Mouse (Mus musculus) liver, embryonic 12.5 days (tissue): ENCODE data around the gene Zbtb49. TPM values are rescaled to one million over a fixed set of nuclear protein-coding genes. Genes with fewer than 3 reads are reported as not detected.

ENCODE experiments used
- ATAC-seq: fragments of 200-750 bp; cut with Nextera tagmentation; 2 replicates; pipeline ENCODE4 v1.8.0; 2017; ENCODE audit warnings: moderate number of reproducible peaks, mild to moderate bottlenecking, moderate library complexity
- H3K27ac ChIP-seq: fragments of 300-500 bp; sonication (generic); 2 replicates; pipeline ENCODE4 v1.5.1; 2016; ENCODE audit warnings: mild to moderate bottlenecking
- H3K27me3 ChIP-seq: fragments of 300-500 bp; sonication (generic); replicated peaks from 2 replicates; pipeline ENCODE4 v1.6.1; 2016; ENCODE audit warnings: mild to moderate bottlenecking, moderate library complexity
- H3K36me3 ChIP-seq: fragments of 300-500 bp; sonication (generic); 2 replicates; pipeline ENCODE4 v1.6.1; 2016; ENCODE audit warnings: mild to moderate bottlenecking, moderate library complexity
- H3K4me1 ChIP-seq: fragments of 300-500 bp; sonication (generic); 2 replicates; pipeline ENCODE4 v1.6.1; 2016
- H3K4me2 ChIP-seq: fragments of 300-500 bp; sonication (generic); 2 replicates; pipeline ENCODE4 v1.6.1; 2016; ENCODE audit warnings: mild to moderate bottlenecking, moderate library complexity
- H3K4me3 ChIP-seq: fragments of 300-500 bp; sonication (generic); 2 replicates; pipeline ENCODE4 v1.5.1; 2016; ENCODE audit warnings: mild to moderate bottlenecking, moderate library complexity
- H3K9ac ChIP-seq: fragments of 300-500 bp; sonication (generic); 2 replicates; pipeline ENCODE4 v1.6.1; 2016; ENCODE audit warnings: mild to moderate bottlenecking, moderate library complexity
- H3K9me3 ChIP-seq: fragments of 300-500 bp; sonication (generic); replicated peaks from 2 replicates; pipeline ENCODE4 v1.6.1; 2016; ENCODE audit warnings: mild to moderate bottlenecking, moderate library complexity
- WGBS: fragments of 180-500 bp; shearing (Covaris S2); methylation state at CpG from one replicate; pipeline ENCODE4 v1.1.7; 2016; ENCODE audit not compliant: insufficient replicate concordance; 5-methylcytosine and 5-hydroxymethylcytosine counted together
- polyA plus RNA-seq: library from polyadenylated mRNA; unstranded; fragments of >200 nt; fragmentation: Nextera tagmentation; extraction: Ambion mirVana; gene quantifications from 2 replicates; pipeline ENCODE4 v1.2.1, GENCODE M21; 2016

Zbtb49 gene
- polyA plus RNA-seq, 1 experiment from 2014 or later, result 4.4 TPM

DNA sequence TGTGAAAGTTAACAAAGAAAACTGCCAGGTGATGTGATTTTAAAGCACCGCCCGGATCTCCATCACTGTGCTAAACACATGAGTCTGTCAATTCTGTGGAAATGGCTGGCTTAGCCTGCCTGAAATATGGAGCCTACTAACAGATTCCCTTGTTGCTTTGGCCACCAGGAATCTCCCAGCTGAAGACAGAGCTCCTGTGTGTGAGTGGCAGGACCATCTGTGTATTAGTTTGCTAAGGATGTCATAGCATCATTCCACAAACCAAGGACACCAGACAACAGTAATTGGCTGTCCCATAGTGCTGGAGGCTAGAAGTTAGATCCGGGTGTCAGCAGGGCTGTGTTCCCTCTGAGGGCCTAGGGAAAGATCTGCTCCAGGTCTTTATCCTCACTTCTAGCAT is 29.4 kb downstream of the Zbtb49 start:
- no peaks in the 10 kb centered on the region for H3K9me3 ChIP-seq
- H3K4me2 ChIP-seq, result no peak overlapping the region
- no peak overlapping the region for H3K27ac ChIP-seq
- H3K36me3 ChIP-seq, result no peaks in the 10 kb centered on the region
- no peak for ATAC-seq
- H3K4me1 ChIP-seq, result no peaks in the 10 kb centered on the region
- 72% methylated on average over 3 of the region's 3 CpGs for WGBS
- H3K4me3 ChIP-seq, result no peak overlapping the region
- 0 out of 2 replicates have a peak, but pooled peaks cover 4% of the 10 kb centered on the region for H3K27me3 ChIP-seq
- H3K9ac ChIP-seq, result no peak overlapping the region

DNA sequence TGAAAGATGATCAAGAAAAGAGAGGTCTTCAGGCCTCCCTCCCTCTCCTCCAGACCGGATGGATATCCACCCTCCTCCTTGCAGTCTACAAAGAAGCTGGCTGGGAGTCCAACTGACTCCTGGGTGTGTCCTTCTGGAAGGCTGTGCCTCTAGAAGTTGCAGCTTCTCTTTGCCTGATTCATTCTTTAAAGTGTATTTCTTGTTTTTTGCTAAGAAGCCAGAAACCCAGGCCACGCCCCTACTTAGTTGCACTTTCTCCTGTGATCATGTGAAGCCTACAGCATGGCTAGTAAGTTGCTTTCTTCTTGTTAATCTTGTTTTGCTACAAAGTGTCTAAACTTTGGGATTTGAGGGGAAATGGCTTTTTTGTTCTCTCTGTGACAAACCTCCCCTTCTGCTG is 33.3 kb downstream of the Zbtb49 start:
- Histone ChIP-seq H3K4me1 (no peaks in the 10 kb centered on the region), H3K36me3 (no peaks in the 10 kb centered on the region), H3K9me3 (no peaks in the 10 kb centered on the region), H3K9ac (no peak overlapping the region), H3K27me3 (0 out of 2 replicates have a peak, but pooled peaks cover 3% of the 10 kb centered on the region), H3K4me3 (no peak overlapping the region), H3K4me2 (no peak overlapping the region), H3K27ac (no peak overlapping the region)
- 67% methylated on average over 2 of the region's 2 CpGs for WGBS
- ATAC-seq, result no peak

DNA sequence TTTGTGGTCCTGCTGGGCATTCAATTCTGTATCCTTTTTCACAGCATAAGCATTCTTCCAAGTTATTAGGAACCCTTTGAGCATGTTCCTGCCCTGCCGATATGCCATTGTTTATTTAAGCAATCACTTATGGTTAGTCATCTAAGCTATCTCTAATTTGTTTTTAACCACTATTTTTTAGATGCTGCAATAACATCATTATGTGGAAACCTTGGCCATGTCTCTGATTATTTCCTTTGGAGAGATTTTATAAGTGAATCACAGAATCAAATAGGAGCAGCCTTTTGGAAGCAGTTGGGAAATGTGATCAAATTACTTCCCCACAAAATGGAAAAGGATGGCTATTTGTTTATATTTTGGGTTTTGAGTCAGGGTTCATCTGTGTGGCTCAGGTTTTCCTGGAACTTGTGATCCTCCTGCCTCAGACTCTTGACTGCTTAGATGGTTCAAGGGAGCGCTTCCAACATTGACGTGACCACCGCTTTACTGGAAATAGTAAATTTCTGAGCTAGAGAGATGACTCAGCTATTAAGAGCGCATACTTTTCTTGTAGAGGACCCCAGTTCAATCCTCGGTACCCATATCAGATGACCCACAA is 35.5 kb downstream of the Zbtb49 start:
- 65% methylated on average over 6 of the region's 6 CpGs for WGBS
- no peaks in the 10 kb centered on the region for H3K4me1 ChIP-seq

DNA sequence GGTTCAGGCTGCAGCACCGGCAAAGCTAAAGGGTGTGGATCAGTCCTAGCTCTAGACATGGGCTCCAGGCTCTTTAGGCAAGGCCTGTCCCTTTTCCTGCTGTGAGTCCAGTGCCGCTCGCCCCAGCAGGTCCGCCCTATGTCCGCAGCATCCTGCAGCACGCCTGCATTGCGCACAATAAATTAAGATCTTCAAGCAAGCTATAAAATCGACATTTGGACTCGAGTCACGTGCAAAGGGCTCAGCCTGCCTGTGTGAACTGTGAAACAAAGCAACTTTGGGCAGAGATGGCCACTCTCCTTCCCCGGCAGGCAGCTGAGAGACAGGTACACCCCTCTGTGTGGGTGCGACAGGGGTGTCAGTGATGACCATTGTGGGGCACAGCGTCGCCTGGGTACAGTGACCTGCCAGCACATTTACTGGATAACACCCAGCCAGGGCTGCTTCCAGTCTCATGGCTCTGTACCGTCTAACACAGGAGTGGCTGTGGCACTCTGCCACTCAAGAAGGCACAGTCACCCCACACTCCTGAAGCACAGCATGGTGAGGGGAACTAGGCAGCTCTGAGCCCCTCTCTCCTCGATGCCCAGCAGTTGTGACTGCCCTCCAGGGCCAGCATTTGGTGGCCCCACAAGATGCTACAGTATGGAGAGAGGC is 45.9 kb downstream of the Zbtb49 start:
- Histone ChIP-seq H3K4me3 (no peak overlapping the region), H3K9me3 (no peaks in the 10 kb centered on the region), H3K27ac (no peak overlapping the region)

More for the DNA sequence above, 35.5 kb downstream of the Zbtb49 start:
- no peaks in the 10 kb centered on the region for H3K36me3 ChIP-seq
- no peak overlapping the region for H3K4me3 ChIP-seq
- no peaks in the 10 kb centered on the region for H3K9me3 ChIP-seq
- no peak overlapping the region for H3K27ac ChIP-seq
- 0 out of 2 replicates have a peak, but pooled peaks cover 5% of the 10 kb centered on the region for H3K27me3 ChIP-seq
- H3K4me2 ChIP-seq, result no peak overlapping the region
- no peak overlapping the region for H3K9ac ChIP-seq
- no peak for ATAC-seq

DNA sequence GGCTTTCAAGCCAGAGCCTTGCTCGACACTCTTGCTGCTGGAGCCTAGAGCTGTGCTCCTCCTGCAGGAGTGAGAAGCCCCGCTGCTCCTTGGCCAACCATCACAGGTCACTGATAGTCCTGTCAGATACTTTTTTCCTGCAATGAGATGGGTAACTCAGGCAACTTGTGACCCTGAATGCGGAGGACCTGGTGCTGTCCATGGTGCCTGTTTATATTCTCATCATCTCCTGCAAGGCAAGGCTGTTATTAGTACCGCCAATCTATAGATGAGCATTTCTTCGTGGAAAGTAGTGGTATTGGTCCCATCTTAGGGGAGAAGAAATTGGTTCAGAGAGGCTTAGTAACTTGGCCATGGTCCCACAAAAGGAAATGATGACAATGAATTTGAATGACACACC is 46.5 kb downstream of the Zbtb49 start:
- WGBS, result 38% methylated on average over 5 of the region's 5 CpGs
- no peaks in the 10 kb centered on the region for H3K36me3 ChIP-seq

More for the DNA sequence above, 45.9 kb downstream of the Zbtb49 start:
- Histone ChIP-seq H3K27me3 (no peaks in the 10 kb centered on the region; the same call in 1 of the 2 replicates), H3K36me3 (no peaks in the 10 kb centered on the region), H3K9ac (no peak overlapping the region), H3K4me2 (no peak overlapping the region), H3K4me1 (no peaks in the 10 kb centered on the region)
- 69% methylated on average over 16 of the region's 16 CpGs for WGBS
- no peak for ATAC-seq

DNA sequence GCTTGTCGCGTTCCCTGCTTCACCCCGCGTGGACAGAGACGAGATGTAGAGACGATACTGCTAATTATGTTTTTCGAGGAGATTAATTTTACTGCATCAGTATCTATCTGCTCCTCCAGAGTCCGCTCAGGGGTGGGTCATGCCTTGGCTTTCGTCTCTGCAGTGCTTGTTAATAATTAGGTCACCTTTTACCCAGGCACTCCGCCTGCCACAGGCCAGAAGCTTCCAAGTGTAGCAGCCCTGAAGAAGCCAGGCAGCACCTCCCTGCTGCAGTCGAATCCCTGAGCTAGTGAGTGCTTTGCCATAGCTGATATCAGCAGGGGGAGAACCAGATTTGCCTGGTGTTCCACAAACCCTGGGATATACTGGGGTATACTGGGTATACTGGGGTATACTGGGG is 51.8 kb downstream of the Zbtb49 start:
- no peak for ATAC-seq
- Histone ChIP-seq H3K4me1 (no peaks in the 10 kb centered on the region), H3K27me3 (no peaks in the 10 kb centered on the region; the same call in 1 of the 2 replicates), H3K27ac (no peak overlapping the region), H3K4me3 (no peak overlapping the region), H3K36me3 (no peaks in the 10 kb centered on the region), H3K9ac (no peak overlapping the region), H3K9me3 (no peaks in the 10 kb centered on the region), H3K4me2 (no peak overlapping the region)
- 68% methylated on average over 11 of the region's 11 CpGs for WGBS

More for the DNA sequence above, 46.5 kb downstream of the Zbtb49 start:
- Histone ChIP-seq H3K9ac (no peak overlapping the region), H3K4me2 (no peak overlapping the region), H3K27me3 (no peaks in the 10 kb centered on the region; the same call in 1 of the 2 replicates), H3K9me3 (no peaks in the 10 kb centered on the region), H3K27ac (no peak overlapping the region), H3K4me3 (no peak overlapping the region), H3K4me1 (no peaks in the 10 kb centered on the region)
- no peak for ATAC-seq

DNA sequence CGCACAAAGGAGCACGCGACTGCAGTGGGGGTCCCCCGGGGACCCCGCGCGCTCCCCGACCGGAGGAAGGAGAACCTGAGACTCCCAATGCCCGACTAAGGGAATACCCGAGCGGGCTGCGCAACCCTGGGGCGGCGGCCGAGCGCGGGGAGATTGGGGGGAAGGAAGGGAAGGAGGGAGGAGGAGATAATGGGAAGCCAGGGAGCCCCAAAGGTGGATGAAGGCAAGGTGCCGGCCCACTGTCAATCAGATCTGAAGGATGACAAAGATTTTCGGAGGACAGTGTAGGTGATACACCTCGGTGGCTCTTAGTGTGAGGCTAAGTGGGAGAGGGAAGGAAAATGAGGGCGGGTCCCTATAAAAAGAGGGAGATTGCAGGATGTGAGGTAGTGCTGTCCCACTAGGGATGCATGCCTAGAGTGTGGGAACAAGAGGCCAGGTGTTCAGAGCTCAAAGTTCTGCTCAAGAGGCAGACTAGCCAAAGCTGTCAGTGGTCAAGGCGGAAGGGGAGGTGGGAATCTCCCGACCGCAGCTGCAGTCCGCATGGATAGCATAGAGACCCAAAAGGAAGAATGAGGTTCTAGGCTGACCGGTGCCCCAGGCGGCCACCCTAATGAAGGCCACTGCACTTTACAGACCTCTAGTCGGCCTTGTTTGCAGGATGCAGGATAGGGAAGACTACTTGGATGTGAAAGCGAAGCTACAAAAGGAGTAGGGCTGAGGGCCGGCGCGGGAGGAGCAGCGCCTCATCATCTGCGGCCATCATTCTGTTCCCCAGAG is 60.4 kb downstream of the Zbtb49 start, which contains the start of gene Nsg1:
TSS of gene Nsg1 (minus strand) at position 274 of the 780 bp plus-strand sequence.
- Histone ChIP-seq H3K27ac (no peak within 1 kb of the TSS), H3K9me3 (no peaks in the 10 kb centered on the region), H3K9ac (no peak within 1 kb of the TSS; the same call in 1 of the 2 replicates), H3K27me3 (peaks cover 74% of the 10 kb centered on the region), H3K36me3 (no peaks in the 10 kb centered on the region), H3K4me3 (peak within 1 kb of the TSS; percentile 50), H3K4me2 (peak within 1 kb of the TSS; percentile 63), H3K4me1 (no peaks in the 10 kb centered on the region)
- 10% methylated on average over 35 of the region's 35 CpGs for WGBS
- ATAC-seq, result no peak

DNA sequence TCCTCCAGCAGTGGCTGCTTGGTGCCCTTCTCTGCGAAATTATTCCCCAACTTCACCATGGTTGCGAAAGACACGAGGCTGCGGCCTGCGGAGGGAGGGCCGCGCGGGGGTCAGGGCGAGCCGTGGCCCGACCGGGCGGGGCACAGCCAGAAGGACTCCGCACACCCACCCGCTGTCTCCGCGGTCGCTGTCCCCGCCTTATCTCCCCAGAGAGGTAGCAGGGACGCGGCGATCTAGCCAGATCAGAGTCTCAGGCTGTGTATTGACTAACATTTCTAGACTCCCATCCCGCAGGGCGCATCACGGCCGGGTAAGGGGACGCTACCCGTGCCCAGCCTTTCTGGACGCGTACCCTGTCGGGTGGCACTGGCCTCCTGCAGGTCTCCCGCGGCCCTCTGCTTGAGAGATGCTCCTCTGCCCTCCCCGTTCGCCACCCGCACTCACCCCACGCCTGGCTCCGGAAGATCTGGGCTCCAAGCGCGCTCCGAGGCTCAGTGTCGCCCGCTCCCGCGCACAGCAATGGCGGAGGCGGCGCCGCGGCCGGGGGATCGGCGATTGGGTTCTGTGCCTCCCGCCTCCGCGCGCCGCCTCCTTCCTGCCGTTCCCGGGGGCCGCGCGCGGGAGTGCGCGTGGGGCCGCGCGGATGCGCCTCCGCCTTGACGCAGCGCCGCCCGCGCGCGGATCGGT is 61.2 kb downstream of the Zbtb49 start:
- 1% methylated on average over 77 of the region's 79 CpGs for WGBS
- H3K27me3 ChIP-seq, result peaks cover 74% of the 10 kb centered on the region

DNA sequence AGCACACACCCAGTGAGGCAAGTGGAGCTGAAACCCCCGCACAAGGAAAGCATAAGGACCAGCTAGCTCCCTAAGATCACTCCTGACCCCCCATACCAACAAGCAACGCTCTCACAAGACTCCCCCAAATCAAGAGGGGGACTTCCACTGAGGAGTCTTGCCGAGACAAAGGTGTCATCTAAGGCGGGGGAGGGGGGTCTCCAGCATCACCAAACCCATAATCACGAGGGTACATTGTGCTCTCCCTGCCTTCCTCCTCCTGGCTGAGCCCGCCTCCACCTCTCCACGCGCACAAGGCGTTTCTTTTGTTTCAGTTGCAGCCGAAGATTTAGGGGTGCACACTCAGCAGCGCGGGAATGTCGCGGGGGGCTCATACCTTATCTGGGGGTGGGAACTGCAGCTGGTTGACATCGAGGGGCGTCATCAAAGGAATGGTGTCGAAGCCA is 61.7 kb downstream of the Zbtb49 start:
- Histone ChIP-seq H3K9me3 (no peaks in the 10 kb centered on the region), H3K4me3 (peak overlapping the region; percentile 50), H3K9ac (no peak overlapping the region), H3K4me1 (no peaks in the 10 kb centered on the region), H3K4me2 (peak overlapping the region; percentile 63), H3K27ac (no peak overlapping the region), H3K36me3 (no peaks in the 10 kb centered on the region), H3K27me3 (peaks cover 74% of the 10 kb centered on the region)
- ATAC-seq, result no peak
- WGBS, result 10% methylated on average over 17 of the region's 17 CpGs

More for the DNA sequence above, 61.2 kb downstream of the Zbtb49 start:
- peak overlapping the region; percentile 63 for H3K4me2 ChIP-seq
- ATAC-seq, result no peak
- H3K36me3 ChIP-seq, result no peaks in the 10 kb centered on the region
- no peaks in the 10 kb centered on the region for H3K9me3 ChIP-seq
- peak overlapping the region; percentile 50 for H3K4me3 ChIP-seq
- H3K4me1 ChIP-seq, result no peaks in the 10 kb centered on the region
- no peak overlapping the region for H3K27ac ChIP-seq
- H3K9ac ChIP-seq, result no peak overlapping the region; the same call in 1 of the 2 replicates

DNA sequence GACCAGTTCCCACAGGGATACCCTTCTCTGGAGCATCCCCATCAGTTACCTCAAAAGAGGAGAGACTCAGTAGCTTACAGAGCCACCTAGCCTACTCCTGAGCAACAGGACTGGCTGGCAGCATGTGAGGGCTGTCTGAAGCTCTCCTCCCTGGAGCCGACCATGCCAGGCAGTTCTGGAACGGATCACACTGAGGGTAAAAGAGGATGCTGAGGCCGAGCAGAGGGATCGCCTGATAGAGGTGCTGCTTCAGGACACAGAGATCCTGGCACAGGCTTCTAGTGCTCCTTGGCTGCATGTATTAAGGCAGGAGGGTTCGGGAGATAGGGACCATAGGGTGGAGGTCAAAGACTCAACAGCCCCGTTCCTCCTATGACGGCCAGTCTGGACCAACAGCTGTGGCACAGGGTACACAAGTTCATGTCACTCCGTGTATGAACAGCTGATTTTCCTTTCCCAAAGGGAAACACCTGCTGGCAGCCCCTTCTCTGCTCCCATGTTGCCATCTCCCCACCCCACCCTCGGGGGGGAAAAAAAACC is 62.7 kb downstream of the Zbtb49 start:
- no peak overlapping the region for H3K9ac ChIP-seq
- no peaks in the 10 kb centered on the region for H3K9me3 ChIP-seq
- H3K27ac ChIP-seq, result no peak overlapping the region
- no peak overlapping the region for H3K4me2 ChIP-seq
- WGBS, result 50% methylated on average over 9 of the region's 9 CpGs
- no peaks in the 10 kb centered on the region for H3K36me3 ChIP-seq
- no peak for ATAC-seq
- H3K4me1 ChIP-seq, result no peaks in the 10 kb centered on the region
- H3K27me3 ChIP-seq, result peaks cover 68% of the 10 kb centered on the region
- H3K4me3 ChIP-seq, result no peak overlapping the region

DNA sequence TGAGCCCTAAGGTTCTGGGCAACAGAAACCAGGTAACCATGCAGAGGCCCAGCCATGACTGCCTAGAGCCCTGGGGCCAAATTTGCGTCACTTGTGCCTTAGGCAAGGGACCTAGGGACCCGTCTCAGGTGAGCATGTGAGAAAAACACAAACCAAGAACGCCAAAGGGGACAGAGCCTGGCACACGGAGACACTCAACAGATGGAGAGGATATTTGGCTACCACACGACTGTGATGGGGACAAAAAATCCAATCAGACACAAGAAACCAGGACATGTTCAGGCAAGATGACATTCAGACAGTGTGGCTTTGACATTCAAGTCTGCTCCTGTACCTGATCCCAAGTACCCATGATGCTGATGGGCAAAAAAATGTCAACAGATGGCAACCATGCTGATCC is 66.6 kb downstream of the Zbtb49 start:
- no peak for ATAC-seq
- WGBS, result 58% methylated on average over 5 of the region's 5 CpGs
- no peak overlapping the region for H3K4me2 ChIP-seq

More for the DNA sequence above, 66.6 kb downstream of the Zbtb49 start:
- Histone ChIP-seq H3K4me1 (no peaks in the 10 kb centered on the region), H3K36me3 (no peaks in the 10 kb centered on the region), H3K4me3 (no peak overlapping the region), H3K27me3 (peaks cover 29% of the 10 kb centered on the region), H3K9ac (no peak overlapping the region), H3K27ac (no peak overlapping the region), H3K9me3 (no peaks in the 10 kb centered on the region)
